Mouse (Mus musculus) right cerebral cortex, adult 2 months (tissue): ENCODE results near the gene Vmn1r2.
"Not testable (repeated sequence)": the region's sequence is repeated elsewhere in the genome, so short reads cannot be mapped to it uniquely, and the experiment has no call there.

Experiments used
- DNase-seq, 2 experiments: peaks; one replicate each; pipeline ENCODE4 v3.0.0; 2021 to 2022; ENCODE audit warnings: low spot score in 2 of 2

The Vmn1r2 gene

GRCm38 (mm10) chr4:3167020-3167419 is at the start of gene Vmn1r2:
Gene Vmn1r2, plus strand, starts transcription at chr4:3167320.
- DNase-seq: not testable (repeated sequence)

DNA sequence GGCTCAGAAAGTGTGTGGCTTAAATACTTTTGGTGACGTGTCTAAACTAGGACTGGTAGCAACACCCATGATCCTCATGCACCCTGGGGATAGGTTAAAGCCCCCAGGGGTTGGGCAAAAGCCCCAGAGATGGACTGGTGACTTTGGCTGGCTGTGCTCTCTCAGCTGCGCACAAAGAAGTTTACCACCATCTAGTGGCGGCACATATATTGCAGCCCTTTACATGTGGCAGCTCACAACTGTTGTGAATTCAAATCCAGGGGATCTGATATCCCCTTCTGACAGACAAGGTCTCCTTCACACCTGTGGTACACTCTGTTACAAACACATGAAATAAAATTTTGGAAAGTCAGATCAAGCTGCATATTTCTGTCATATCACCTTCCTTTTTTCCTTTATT is 19.2 kb upstream of the Vmn1r2 start:
- DNase-seq: not testable (repeated sequence)

DNA sequence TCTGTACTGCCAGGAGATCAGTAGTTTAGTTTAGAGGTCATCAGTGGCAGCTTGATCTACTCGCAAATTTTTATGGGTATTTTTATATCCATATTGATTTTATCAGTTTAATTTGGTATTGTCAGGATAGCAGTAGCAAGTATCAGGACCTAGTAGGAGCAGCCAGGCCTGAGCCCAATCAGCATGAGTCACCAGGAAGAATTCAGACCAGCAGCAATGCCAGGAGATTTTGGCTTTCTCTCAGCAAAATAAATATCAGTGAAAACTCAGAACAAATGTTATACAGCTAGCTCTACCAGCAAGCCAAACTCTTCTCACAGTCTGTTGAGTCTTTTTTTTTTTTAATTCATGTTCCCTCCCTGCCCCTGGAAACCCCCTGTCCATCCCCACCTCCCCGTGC is 13.8 kb upstream of the Vmn1r2 start:
- not testable (repeated sequence) for DNase-seq

- DNase-seq: not testable (repeated sequence)
These were observed 2.7 kb upstream of the Vmn1r2 start for GRCm38 (mm10) chr4:3164429-3164828.

DNA sequence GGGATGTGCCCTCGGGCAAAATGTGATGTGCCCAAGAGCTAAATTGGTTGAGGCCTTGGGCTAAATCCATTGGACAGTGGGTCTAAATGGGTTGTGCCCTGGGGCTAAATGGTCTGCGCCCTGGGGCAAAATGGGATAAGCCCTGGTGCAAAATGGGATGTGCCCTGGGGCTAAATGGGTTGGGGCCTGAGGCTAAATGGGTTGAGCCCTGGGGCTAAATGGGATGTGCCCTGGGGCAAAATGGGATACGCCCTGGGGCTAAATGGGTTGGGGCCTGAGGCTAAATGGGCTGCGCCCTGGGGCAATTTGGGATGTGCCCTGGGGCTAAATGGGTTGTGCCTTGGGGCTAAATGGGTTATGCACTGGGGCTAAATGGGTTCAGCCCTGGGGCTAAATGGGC is 2.1 kb upstream of the Vmn1r2 start:
- no peak for DNase-seq

GRCm38 (mm10) chr4:3174586-3174985 is 7.5 kb downstream of the Vmn1r2 start:
- not testable (repeated sequence) for DNase-seq

GRCm38 (mm10) chr4:3175756-3176155 is 8.6 kb downstream of the Vmn1r2 start:
- not testable (repeated sequence) for DNase-seq

GRCm38 (mm10) chr4:3176195-3176594 is 9.1 kb downstream of the Vmn1r2 start:
- DNase-seq: not testable (repeated sequence)

GRCm38 (mm10) chr4:3176746-3177490 is 9.8 kb downstream of the Vmn1r2 start:
- not testable (repeated sequence) for DNase-seq

GRCm38 (mm10) chr4:3185258-3185657 is 18.1 kb downstream of the Vmn1r2 start, which contains the start of gene Vmn1r3:
Gene Vmn1r3, minus strand, starts transcription at chr4:3185358.
- not testable (repeated sequence) for DNase-seq

DNA sequence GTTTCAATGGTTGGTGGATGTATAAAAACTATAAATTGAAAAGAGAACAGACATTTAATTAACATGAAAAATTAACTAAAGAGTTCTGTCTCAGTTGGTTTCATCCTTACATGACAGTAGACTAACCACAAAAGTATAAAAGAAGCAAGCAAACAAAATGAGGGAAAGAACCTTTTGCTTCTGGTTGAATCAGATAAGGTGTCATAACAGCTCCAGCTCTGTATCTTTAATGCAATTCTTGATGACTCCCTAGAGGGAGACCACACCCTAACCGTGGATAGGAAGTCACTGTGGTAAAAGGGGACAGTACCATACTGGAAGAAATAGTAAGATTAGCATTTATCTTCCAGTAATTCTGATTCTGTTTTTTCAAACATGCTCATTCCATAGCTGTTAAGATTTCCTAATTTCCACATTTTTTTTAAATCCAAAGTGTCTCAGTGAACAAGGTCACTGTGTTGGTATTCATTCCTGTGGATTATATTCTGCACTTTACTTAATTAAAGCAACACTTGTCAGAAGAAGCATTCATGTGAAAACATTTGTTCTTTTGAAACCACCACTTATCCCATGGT is 42.6 kb downstream of the Vmn1r2 start:
- DNase-seq: not testable (repeated sequence)

DNA sequence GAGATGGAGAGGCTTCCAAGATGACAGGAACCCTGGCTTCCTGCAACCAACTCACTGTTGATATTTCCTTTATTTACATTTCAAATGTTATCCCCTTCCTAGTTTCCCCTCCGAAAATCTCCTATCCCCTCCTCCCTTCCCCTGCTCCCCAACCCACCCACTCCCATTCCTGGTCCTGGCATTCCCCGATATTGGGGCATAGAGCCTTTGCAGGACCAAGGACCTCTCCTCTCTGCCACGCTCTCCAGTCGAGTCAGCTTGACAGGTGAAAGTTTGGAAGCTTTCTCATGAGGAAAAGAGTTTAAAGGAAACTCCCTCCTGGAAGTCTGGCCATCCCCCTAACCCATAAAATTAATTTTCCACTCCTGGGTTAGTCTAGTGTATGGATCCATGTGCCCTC is 46.2 kb downstream of the Vmn1r2 start:
- DNase-seq: not testable (repeated sequence)

DNA sequence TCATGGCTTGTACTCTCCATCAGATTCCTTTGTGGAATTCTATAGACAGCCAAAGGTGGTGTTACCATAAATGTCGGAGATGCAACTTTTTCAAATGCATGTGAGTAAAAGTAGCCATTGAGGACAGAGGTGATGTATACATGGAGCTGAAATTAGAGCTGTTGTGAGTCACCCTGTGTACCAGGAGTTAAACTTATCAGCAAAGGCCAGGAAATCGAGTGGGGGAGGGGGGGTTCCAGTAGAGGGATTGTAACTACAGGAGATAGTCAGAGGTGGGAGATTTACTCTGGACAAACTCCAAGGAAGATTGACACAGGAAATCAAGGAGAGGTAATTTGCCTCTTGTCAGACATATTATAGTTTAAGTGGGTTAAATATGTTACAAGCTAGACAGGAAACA is 49.3 kb downstream of the Vmn1r2 start:
- DNase-seq: not testable (repeated sequence)
